Mouse (Mus musculus) left cerebral cortex, postnatal 36 days (tissue): ENCODE measurements around the gene Lfng. TPM values are rescaled to one million over a fixed set of nuclear protein-coding genes. Genes with fewer than 3 reads are reported as not detected.

Experiments used
- DNase-seq, 2 experiments: peaks; one replicate each; pipeline ENCODE4 v3.0.0; 2021 to 2022; ENCODE audit warnings: low spot score in 2 of 2, mixed read lengths in 1 of 2
- intact Hi-C: fragments of 180-260 bp; cut with DNase I; formaldehyde crosslinking; loops from one replicate; pipeline ENCODE4 v1.15.1; 2025
- total RNA-seq, 2 experiments: library from RNA; stranded (reverse); gene quantifications; 2 replicates each; pipeline ENCODE4 v1.2.3; 2021

Lfng gene
- total RNA-seq = 10 to 100 TPM; 22.6 to 23.6 TPM

- peak; percentile 66 to 76 for DNase-seq
- intact Hi-C loops = loop anchor here (10.0 kb wide), 1 partner anchor 262 kb away; no protein-coding TSS in a partner anchor
Measured at GRCm38 (mm10) chr5:140607001-140607835, at the start of gene Lfng. TSS of gene Lfng (plus strand) at chr5:140607320.

- intact Hi-C loops = no loop called here
- no peak for DNase-seq
Measured at GRCm38 (mm10) chr5:140562601-140563000, 44.5 kb upstream of the Lfng start.

- DNase-seq = no peak
- intact Hi-C loops = no loop called here
Measured at GRCm38 (mm10) chr5:140564896-140565295, 42.2 kb upstream of the Lfng start, which contains the start of gene Grifin. TSS of gene Grifin (minus strand) at chr5:140565071.

- intact Hi-C loops = no loop called here
- peak in 1 of 2 experiments; percentile 31 for DNase-seq
Measured at GRCm38 (mm10) chr5:140565451-140565850, 41.7 kb upstream of the Lfng start.

- intact Hi-C loops = loop anchor here (2.0 kb wide), 1 partner anchor 53 kb away; no protein-coding TSS in a partner anchor
- DNase-seq = peak in 1 of 2 experiments; percentile 35
Measured at GRCm38 (mm10) chr5:140565856-140566255, 41.3 kb upstream of the Lfng start.

GRCm38 (mm10) chr5:140566271-140566670, 40.8 kb upstream of the Lfng start:
- no peak for DNase-seq
- intact Hi-C loops = loop anchor here (2.0 kb wide), 1 partner anchor 53 kb away; no protein-coding TSS in a partner anchor

GRCm38 (mm10) chr5:140567321-140567720, 39.8 kb upstream of the Lfng start:
- no peak for DNase-seq
- intact Hi-C loops = loop anchor here (2.0 kb wide), 1 partner anchor 51 kb away; no protein-coding TSS in a partner anchor

GRCm38 (mm10) chr5:140567751-140568150, 39.4 kb upstream of the Lfng start:
- intact Hi-C loops = loop anchor here (2.0 kb wide), 2 partner anchors 43 to 51 kb away; no protein-coding TSS in a partner anchor
- DNase-seq = no peak

GRCm38 (mm10) chr5:140568321-140568970, 38.7 kb upstream of the Lfng start:
- intact Hi-C loops = loop anchor here (2.0 kb wide), 1 partner anchor 42 kb away; no protein-coding TSS in a partner anchor
- peak in 1 of 2 experiments; percentile 54 for DNase-seq

GRCm38 (mm10) chr5:140569032-140569595, 38.0 kb upstream of the Lfng start:
- DNase-seq = no peak

GRCm38 (mm10) chr5:140570223-140570870, 36.8 kb upstream of the Lfng start:
- DNase-seq = no peak
- intact Hi-C loops = no loop called here

More at GRCm38 (mm10) chr5:140569032-140569595, 38.0 kb upstream of the Lfng start:
- intact Hi-C loops = loop anchor here (2.0 kb wide), 1 partner anchor 42 kb away; no protein-coding TSS in a partner anchor

GRCm38 (mm10) chr5:140571201-140571600, 35.9 kb upstream of the Lfng start:
- no peak for DNase-seq
- intact Hi-C loops = no loop called here

GRCm38 (mm10) chr5:140571673-140572072, 35.4 kb upstream of the Lfng start:
- intact Hi-C loops = no loop called here
- peak in 1 of 2 experiments; percentile 36 for DNase-seq

- no peak for DNase-seq
- intact Hi-C loops = no loop called here
Measured at GRCm38 (mm10) chr5:140572611-140573010, 34.5 kb upstream of the Lfng start.

GRCm38 (mm10) chr5:140575381-140575866, 31.7 kb upstream of the Lfng start:
- no peak for DNase-seq
- intact Hi-C loops = no loop called here

GRCm38 (mm10) chr5:140579221-140579620, 27.9 kb upstream of the Lfng start:
- intact Hi-C loops = no loop called here
- no peak for DNase-seq

GRCm38 (mm10) chr5:140579771-140580170, 27.3 kb upstream of the Lfng start:
- no peak for DNase-seq
- intact Hi-C loops = no loop called here

- no peak for DNase-seq
- intact Hi-C loops = no loop called here
Measured at GRCm38 (mm10) chr5:140581569-140581968, 25.6 kb upstream of the Lfng start.

GRCm38 (mm10) chr5:140582995-140583731, 24.0 kb upstream of the Lfng start:
- DNase-seq = no peak
- intact Hi-C loops = no loop called here
